Mouse (Mus musculus): ENCODE results near the gene Hormad2. TPM values are rescaled to one million over a fixed set of nuclear protein-coding genes. Genes with fewer than 3 reads are reported as not detected.

Gene Hormad2
- polyA plus RNA-seq, 1 experiment from 2014 or later, result 0.15 TPM

GRCm38 (mm10) chr11:4382321-4382720 lies 58.6 kb downstream of the Hormad2 start:
- Histone ChIP-seq H3K4me1 (no peaks in the 10 kb centered on the region), H3K9me3 (no peaks in the 10 kb centered on the region), H3K36me3 (replicated peaks) (no peaks in the 10 kb centered on the region), H3K27me3 (replicated peaks; ENCODE audit: low read depth, poor library complexity, severe bottlenecking) (no peaks in the 10 kb centered on the region), H3K4me3 (no peak overlapping the region), H3K27ac (replicated peaks) (no peak overlapping the region)
- DNase-seq (ENCODE audit: low spot score), result no peak
- WGBS, result 84% methylated on average over 7 of the region's 7 CpGs

GRCm38 (mm10) chr11:4379857-4380256 lies 61.0 kb downstream of the Hormad2 start:
- H3K4me1 ChIP-seq, result no peaks in the 10 kb centered on the region
- H3K9me3 ChIP-seq, result no peaks in the 10 kb centered on the region
- H3K27ac ChIP-seq (replicated peaks), result no peak overlapping the region
- DNase-seq (ENCODE audit: low spot score), result no peak
- H3K27me3 ChIP-seq (replicated peaks; ENCODE audit: low read depth, poor library complexity, severe bottlenecking), result no peaks in the 10 kb centered on the region
- 75% methylated on average over 4 of the region's 4 CpGs for WGBS
- H3K36me3 ChIP-seq (replicated peaks), result no peaks in the 10 kb centered on the region
- no peak overlapping the region for H3K4me3 ChIP-seq

DNA sequence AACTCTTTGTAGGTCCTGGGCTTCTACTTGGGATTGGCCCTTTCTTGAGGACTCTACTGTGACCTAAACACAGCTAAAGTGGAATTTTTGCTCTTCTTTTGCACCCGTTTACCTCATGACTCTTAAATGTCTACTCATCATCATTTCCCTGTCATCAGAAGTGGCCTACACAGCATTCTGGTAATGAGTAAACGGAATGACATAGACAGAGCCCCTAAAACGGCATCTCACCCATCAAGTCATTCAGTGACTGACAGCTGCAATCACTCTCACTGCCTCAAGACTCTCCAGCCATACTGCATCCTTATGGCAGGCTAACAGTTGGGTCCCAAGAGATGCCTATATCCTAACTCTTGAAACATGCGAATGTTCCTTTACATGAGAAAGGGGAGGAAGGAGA lies 74.5 kb downstream of the Hormad2 start:
- Histone ChIP-seq H3K9me3 (no peaks in the 10 kb centered on the region), H3K4me3 (no peak overlapping the region), H3K4me1 (no peaks in the 10 kb centered on the region), H3K36me3 (replicated peaks) (no peaks in the 10 kb centered on the region), H3K27ac (replicated peaks) (no peak overlapping the region), H3K27me3 (replicated peaks; ENCODE audit: low read depth, poor library complexity, severe bottlenecking) (no peaks in the 10 kb centered on the region)
- DNase-seq (ENCODE audit: low spot score), result no peak
- WGBS, result 82% methylated on average over 4 of the region's 4 CpGs

DNA sequence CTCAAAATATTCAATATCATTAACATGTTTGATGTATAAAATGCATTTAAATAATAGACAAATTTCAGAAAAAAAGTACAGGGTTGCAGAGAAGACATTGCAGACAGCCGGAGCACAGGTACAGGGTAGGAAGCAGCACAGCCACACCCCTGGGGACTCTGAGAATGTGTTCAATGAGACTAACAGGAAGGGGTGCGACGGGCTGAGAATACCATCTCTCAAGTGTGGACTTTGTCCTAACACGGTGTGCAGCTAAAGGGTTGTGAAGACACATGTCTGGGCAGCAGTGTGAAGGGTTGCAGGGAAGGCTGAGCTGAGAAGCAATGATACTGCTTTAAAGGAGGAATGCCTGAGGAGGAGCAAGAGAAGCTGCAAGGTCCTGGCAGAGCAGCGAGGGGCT lies 85.5 kb downstream of the Hormad2 start:
- peaks cover 5% of the 10 kb centered on the region for H3K4me1 ChIP-seq
- peaks cover 8% of the 10 kb centered on the region; the same call in 1 of the 2 replicates for H3K9me3 ChIP-seq
- DNase-seq (ENCODE audit: low spot score), result no peak
- no peak overlapping the region for H3K4me3 ChIP-seq
- H3K27ac ChIP-seq (replicated peaks), result no peak overlapping the region
- 74% methylated on average over 5 of the region's 5 CpGs for WGBS
- H3K27me3 ChIP-seq (replicated peaks; ENCODE audit: low read depth, poor library complexity, severe bottlenecking), result no peaks in the 10 kb centered on the region
- no peaks in the 10 kb centered on the region for H3K36me3 ChIP-seq (replicated peaks)

- Histone ChIP-seq H3K27ac (replicated peaks) (no peak overlapping the region), H3K4me3 (no peak overlapping the region), H3K9me3 (0 out of 2 replicates have a peak, but pooled peaks cover 3% of the 10 kb centered on the region), H3K27me3 (replicated peaks; ENCODE audit: low read depth, poor library complexity, severe bottlenecking) (no peaks in the 10 kb centered on the region), H3K36me3 (replicated peaks) (no peaks in the 10 kb centered on the region), H3K4me1 (peaks cover 5% of the 10 kb centered on the region)
- no peak for DNase-seq (ENCODE audit: low spot score)
- 63% methylated on average over 3 of the region's 3 CpGs for WGBS
Observed at GRCm38 (mm10) chr11:4352637-4353036, 88.3 kb downstream of the Hormad2 start.

GRCm38 (mm10) chr11:4343926-4344325 lies 97.0 kb downstream of the Hormad2 start:
- Histone ChIP-seq H3K9me3 (no peaks in the 10 kb centered on the region), H3K36me3 (replicated peaks) (no peaks in the 10 kb centered on the region)

GRCm38 (mm10) chr11:4342027-4342426 lies 98.9 kb downstream of the Hormad2 start:
- Histone ChIP-seq H3K27me3 (replicated peaks; ENCODE audit: low read depth, poor library complexity, severe bottlenecking) (no peaks in the 10 kb centered on the region), H3K9me3 (no peaks in the 10 kb centered on the region), H3K4me3 (no peak overlapping the region), H3K4me1 (no peaks in the 10 kb centered on the region), H3K27ac (replicated peaks) (no peak overlapping the region), H3K36me3 (replicated peaks) (no peaks in the 10 kb centered on the region)
- no peak for DNase-seq (ENCODE audit: low spot score)
- 70% methylated on average over 7 of the region's 7 CpGs for WGBS

More at GRCm38 (mm10) chr11:4343926-4344325, 97.0 kb downstream of the Hormad2 start:
- WGBS, result 50% methylated on average over 4 of the region's 4 CpGs
- DNase-seq (ENCODE audit: low spot score), result no peak
- Histone ChIP-seq H3K4me3 (no peak overlapping the region), H3K4me1 (no peaks in the 10 kb centered on the region), H3K27me3 (replicated peaks; ENCODE audit: low read depth, poor library complexity, severe bottlenecking) (no peaks in the 10 kb centered on the region), H3K27ac (replicated peaks) (no peak overlapping the region)

DNA sequence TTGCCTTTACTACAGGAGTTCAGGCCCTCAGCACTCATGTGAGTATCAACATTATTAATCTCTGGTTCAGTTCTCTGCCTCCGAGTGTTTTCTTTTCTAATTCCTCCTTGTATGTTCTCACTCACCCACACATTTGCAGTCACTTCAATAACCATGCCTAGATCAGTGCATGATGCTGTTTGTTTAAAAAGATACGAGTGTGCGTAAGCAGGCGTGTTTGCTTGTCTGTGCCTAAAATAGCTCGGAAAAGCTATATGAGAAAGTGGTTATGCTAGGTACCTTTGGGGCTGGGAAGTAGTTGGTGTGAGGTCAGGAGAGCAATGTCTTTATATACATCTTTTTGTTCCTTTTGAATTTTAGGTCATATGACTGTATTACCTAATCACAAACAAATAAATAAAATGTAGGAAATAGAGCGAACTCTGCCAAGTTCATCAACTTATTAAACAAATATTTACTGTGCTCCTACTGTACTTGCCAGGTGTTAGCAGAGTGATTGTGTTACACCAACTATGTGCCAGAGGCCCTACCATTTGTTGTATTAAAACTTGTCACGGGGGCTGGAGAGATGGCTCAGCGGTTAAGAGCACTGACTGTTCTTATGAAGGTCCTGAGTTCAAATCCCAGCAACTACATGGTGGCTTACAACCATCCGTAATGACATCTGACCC lies 100.7 kb downstream of the Hormad2 start:
- H3K9me3 ChIP-seq, result no peaks in the 10 kb centered on the region
- no peaks in the 10 kb centered on the region for H3K27me3 ChIP-seq (replicated peaks; ENCODE audit: low read depth, poor library complexity, severe bottlenecking)
- H3K4me3 ChIP-seq, result no peak overlapping the region
- H3K27ac ChIP-seq (replicated peaks), result no peak overlapping the region
- no peaks in the 10 kb centered on the region for H3K4me1 ChIP-seq
- no peaks in the 10 kb centered on the region for H3K36me3 ChIP-seq (replicated peaks)
- WGBS, result 92% methylated on average over 9 of the region's 9 CpGs
- no peak for DNase-seq (ENCODE audit: low spot score)

DNA sequence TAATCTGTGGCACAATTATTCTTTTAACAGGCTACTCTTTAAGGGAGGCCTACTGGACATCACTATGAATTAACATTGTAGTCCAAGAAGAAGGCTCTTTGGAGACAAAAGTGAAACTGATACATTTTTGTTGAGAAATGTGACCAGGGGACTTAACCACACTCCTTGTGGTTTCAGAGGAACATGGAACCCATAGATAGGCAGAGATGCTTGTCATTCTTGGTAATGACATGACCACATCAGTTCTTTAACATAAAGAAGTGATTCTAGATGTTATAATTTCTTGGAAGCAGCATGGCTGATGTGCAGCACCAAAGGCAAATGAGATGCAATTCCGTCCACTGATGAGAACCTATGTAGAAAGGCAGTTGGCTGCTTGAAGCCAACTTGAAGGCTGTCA lies 101.6 kb downstream of the Hormad2 start:
- no peaks in the 10 kb centered on the region for H3K36me3 ChIP-seq (replicated peaks)
- no peaks in the 10 kb centered on the region for H3K4me1 ChIP-seq
- 90% methylated on average over 1 of the region's 1 CpGs for WGBS
- DNase-seq (ENCODE audit: low spot score), result no peak
- no peak overlapping the region for H3K4me3 ChIP-seq
- no peak overlapping the region for H3K27ac ChIP-seq (replicated peaks)
- no peaks in the 10 kb centered on the region for H3K27me3 ChIP-seq (replicated peaks; ENCODE audit: low read depth, poor library complexity, severe bottlenecking)
- H3K9me3 ChIP-seq, result no peaks in the 10 kb centered on the region

GRCm38 (mm10) chr11:4336693-4337283 lies 104.1 kb downstream of the Hormad2 start:
- no peaks in the 10 kb centered on the region for H3K9me3 ChIP-seq
- H3K36me3 ChIP-seq (replicated peaks), result no peaks in the 10 kb centered on the region
- DNase-seq (ENCODE audit: low spot score), result no peak
- H3K4me3 ChIP-seq, result no peak overlapping the region
- H3K4me1 ChIP-seq, result no peaks in the 10 kb centered on the region
- no peak overlapping the region for H3K27ac ChIP-seq (replicated peaks)
- WGBS, result 89% methylated on average over 8 of the region's 8 CpGs
- H3K27me3 ChIP-seq (replicated peaks; ENCODE audit: low read depth, poor library complexity, severe bottlenecking), result no peaks in the 10 kb centered on the region

DNA sequence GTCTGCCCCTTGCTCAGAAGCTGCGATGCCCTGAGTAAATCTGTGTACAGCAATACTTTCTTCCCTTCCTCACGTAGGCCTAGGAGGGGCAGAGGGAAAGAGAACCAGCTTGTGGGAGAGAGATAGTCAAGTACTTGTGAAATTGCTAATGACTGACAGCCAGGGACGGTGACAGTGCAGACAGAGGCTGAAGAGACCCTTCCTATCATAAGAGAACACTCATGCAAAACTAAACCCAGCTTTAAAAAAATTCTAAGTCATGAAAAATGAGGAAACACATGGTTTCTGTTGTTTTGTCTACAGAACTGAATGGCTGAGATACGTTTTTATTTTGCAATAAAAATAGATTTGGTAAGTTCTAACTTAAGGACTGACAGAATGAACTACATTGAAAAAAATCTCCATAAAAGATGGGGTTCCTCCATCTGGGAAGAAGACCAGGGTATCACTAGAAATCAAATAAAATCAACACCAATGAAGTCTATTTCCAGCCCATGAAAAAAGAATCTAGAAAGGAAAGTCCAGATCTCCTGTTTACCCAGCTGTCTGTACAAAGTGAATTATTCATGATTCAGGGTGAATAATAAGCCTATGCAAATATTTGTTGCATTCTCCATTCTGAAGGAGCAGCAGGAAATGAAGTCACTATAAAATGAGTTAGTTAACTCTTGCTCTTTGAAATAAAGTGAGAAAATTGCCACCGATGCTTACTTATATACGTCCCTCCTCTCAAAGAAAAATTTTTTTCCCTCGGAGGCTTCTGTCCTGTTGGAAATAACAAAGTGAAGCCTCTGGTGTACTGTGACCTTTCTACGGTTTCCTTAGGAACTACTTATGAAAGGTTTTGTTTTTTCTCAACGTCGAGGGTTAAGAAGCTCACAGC lies 104.9 kb downstream of the Hormad2 start:
- Histone ChIP-seq H3K36me3 (replicated peaks) (no peaks in the 10 kb centered on the region), H3K4me1 (no peaks in the 10 kb centered on the region), H3K9me3 (no peaks in the 10 kb centered on the region), H3K27ac (replicated peaks) (no peak overlapping the region), H3K4me3 (no peak overlapping the region), H3K27me3 (replicated peaks; ENCODE audit: low read depth, poor library complexity, severe bottlenecking) (no peaks in the 10 kb centered on the region)
- DNase-seq (ENCODE audit: low spot score), result no peak
- WGBS, result 75% methylated on average over 10 of the region's 10 CpGs

DNA sequence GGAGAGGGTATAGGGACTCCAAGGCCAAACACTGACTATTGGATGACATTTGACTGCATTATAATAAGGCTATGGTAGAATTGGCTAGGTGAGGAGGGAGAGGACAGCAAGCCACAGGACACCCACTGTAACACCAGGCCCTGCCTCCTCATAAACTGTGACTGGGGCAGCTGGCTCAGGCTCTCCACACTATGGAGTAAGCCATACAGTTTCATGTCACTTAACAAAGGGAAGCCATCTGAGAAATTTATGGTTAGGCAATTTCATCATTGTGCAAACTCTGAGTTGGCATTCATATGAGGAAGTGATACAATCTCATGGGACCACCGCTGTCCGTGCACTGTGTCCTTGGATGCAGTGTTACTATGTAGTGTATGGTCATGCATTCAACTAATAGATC lies 107.9 kb downstream of the Hormad2 start:
- WGBS, result 89% methylated on average over 2 of the region's 2 CpGs
- Histone ChIP-seq H3K4me1 (no peaks in the 10 kb centered on the region), H3K27me3 (replicated peaks; ENCODE audit: low read depth, poor library complexity, severe bottlenecking) (no peaks in the 10 kb centered on the region), H3K27ac (replicated peaks) (no peak overlapping the region), H3K36me3 (replicated peaks) (no peaks in the 10 kb centered on the region), H3K4me3 (no peak overlapping the region), H3K9me3 (no peaks in the 10 kb centered on the region)
- no peak for DNase-seq (ENCODE audit: low spot score)

Measured in embryonic facial prominence, embryonic 10.5 days (tissue).